Mouse (Mus musculus) stomach, embryonic 14.5 days (tissue): ENCODE results near the gene Slc7a11. TPM values are rescaled to one million over a fixed set of nuclear protein-coding genes. Genes with fewer than 3 reads are reported as not detected.

Source experiments
- ATAC-seq: fragments of 200-750 bp; cut with Nextera tagmentation; 2 replicates; pipeline ENCODE4 v1.8.0; 2017; ENCODE audit warnings: low read depth, moderate TSS enrichment; ENCODE audit not compliant: insufficient number of reproducible peaks, insufficient read depth, low FRiP score
- H3K27ac ChIP-seq: fragments of 300-500 bp; sonication (generic); 2 replicates; pipeline ENCODE4 v1.5.1; 2014; ENCODE audit warnings: mild to moderate bottlenecking, low read length, moderate library complexity, mixed read lengths
- H3K27me3 ChIP-seq: fragments of 300-500 bp; sonication (generic); 2 replicates; pipeline ENCODE4 v1.6.1; 2014; ENCODE audit warnings: low read length, control low read depth, mixed read lengths; ENCODE audit not compliant: control insufficient read depth, insufficient read depth
- H3K36me3 ChIP-seq: fragments of 300-500 bp; sonication (generic); 2 replicates; pipeline ENCODE4 v1.6.1; 2014; ENCODE audit warnings: mild to moderate bottlenecking, control low read depth, low read length, moderate library complexity, mixed read lengths; ENCODE audit not compliant: control insufficient read depth, insufficient read depth
- H3K4me1 ChIP-seq: fragments of 300-500 bp; sonication (generic); 2 replicates; pipeline ENCODE4 v1.6.1; 2014; ENCODE audit warnings: low read length, control low read depth, mixed read lengths; ENCODE audit not compliant: control insufficient read depth, insufficient read depth
- H3K4me2 ChIP-seq: fragments of 300-500 bp; sonication (generic); replicated peaks from 2 replicates; pipeline ENCODE4 v1.6.1; 2014; ENCODE audit warnings: low read depth, low read length, control low read depth
- H3K4me3 ChIP-seq: fragments of 300-500 bp; sonication (generic); 2 replicates; pipeline ENCODE4 v1.5.1; 2014; ENCODE audit warnings: low read depth, low read length, control low read depth
- H3K9ac ChIP-seq: fragments of 300-500 bp; sonication (generic); replicated peaks from 2 replicates; pipeline ENCODE4 v1.6.1; 2014; ENCODE audit warnings: low read depth, mild to moderate bottlenecking, control low read depth, low read length, moderate library complexity, mixed read lengths
- H3K9me3 ChIP-seq: fragments of 300-500 bp; sonication (generic); 2 replicates; pipeline ENCODE4 v1.6.1; 2016; ENCODE audit warnings: low read depth, low read length, control low read depth; ENCODE audit not compliant: control insufficient read depth
- WGBS: fragments of 180-500 bp; shearing (Covaris S2); extraction: QIAGEN DNeasy Blood & Tissue Kit; methylation state at CpG from one replicate; pipeline ENCODE4 v1.1.7; 2014; 5-methylcytosine and 5-hydroxymethylcytosine counted together
- polyA plus RNA-seq: library from polyadenylated mRNA; unstranded; fragments of >200 nt; fragmentation: Nextera tagmentation; extraction: Ambion mirVana; gene quantifications from 2 replicates; pipeline ENCODE4 v1.2.1, GENCODE M21; 2014

Gene Slc7a11
- polyA plus RNA-seq, 1 experiment from 2014 or later, result 0.29 TPM

DNA sequence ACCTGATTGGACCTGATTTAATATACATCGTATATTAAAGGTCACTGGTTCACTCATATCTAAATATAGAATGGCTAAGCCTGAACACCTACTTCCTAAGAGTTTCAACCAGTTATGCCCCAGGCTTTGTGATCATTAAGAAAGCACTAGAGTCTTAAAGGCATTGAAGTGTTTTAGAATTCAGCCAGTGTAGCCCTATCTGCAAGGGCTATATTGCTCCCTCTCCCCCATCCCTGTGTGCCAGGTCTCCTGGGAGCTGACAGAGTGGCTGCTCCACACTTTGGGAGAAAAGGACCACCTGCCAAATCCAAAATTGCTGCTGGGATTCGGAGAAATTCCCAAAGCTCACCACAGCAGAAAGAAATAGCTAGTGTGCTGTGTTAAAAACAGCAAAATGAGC lies 168.4 kb downstream of the Slc7a11 start:
- H3K36me3 ChIP-seq, result no peaks in the 10 kb centered on the region
- 0 out of 2 replicates have a peak, but pooled peaks cover 3% of the 10 kb centered on the region for H3K4me1 ChIP-seq
- H3K27me3 ChIP-seq, result no peaks in the 10 kb centered on the region
- H3K9ac ChIP-seq, result no peak overlapping the region
- no peak overlapping the region for H3K27ac ChIP-seq
- no peak overlapping the region for H3K4me3 ChIP-seq
- ATAC-seq, result no peak
- 58% methylated on average over 2 of the region's 2 CpGs for WGBS
- no peak overlapping the region for H3K4me2 ChIP-seq
- H3K9me3 ChIP-seq, result no peaks in the 10 kb centered on the region

DNA sequence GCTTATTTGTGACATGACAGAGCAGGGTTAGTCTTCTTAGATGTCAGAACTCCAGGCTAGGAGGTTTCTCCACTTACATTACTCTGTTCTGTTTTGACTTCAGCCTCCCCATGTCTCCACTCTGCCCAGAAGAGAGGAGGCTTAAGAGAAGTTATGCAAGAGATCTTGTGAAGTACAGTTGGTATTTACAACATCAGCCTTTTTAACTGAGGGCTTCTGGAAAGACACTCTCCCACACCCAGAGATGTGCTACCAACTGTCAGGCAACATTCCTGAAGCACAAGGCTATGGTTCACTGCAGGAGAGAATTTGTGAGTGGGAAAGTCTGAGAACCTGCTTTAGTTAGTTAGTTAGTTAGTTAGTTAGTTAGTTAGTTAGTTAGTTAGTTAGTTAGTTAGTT lies 171.2 kb downstream of the Slc7a11 start:
- 0 out of 2 replicates have a peak, but pooled peaks cover 3% of the 10 kb centered on the region for H3K4me1 ChIP-seq
- no peaks in the 10 kb centered on the region for H3K36me3 ChIP-seq
- no peak overlapping the region for H3K4me2 ChIP-seq
- H3K27me3 ChIP-seq, result no peaks in the 10 kb centered on the region
- H3K4me3 ChIP-seq, result no peak overlapping the region
- no peak overlapping the region for H3K27ac ChIP-seq
- no peak overlapping the region for H3K9ac ChIP-seq
- no peaks in the 10 kb centered on the region for H3K9me3 ChIP-seq
- ATAC-seq, result no peak

DNA sequence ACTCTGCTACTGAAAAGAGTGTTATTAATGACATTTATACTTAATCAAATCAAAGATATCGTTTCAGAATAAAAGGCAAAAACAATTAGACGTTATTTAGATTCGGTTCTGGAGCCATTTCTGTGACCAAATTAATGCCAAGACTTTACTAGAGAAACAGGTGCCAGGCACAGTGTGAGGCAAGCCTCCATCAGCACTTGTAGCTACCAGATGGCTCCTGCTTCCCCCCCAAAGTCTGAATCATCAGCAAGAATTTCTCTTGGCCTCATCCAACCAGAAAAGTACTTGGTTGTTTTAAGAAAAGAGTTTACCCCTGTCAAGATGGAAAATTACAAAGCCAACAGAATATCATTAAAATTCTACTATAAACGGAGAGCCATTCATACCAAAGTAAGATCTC lies 173.7 kb downstream of the Slc7a11 start:
- Histone ChIP-seq H3K4me3 (no peak overlapping the region), H3K27me3 (no peaks in the 10 kb centered on the region), H3K9me3 (no peaks in the 10 kb centered on the region), H3K4me1 (no peaks in the 10 kb centered on the region), H3K4me2 (no peak overlapping the region), H3K36me3 (no peaks in the 10 kb centered on the region), H3K27ac (no peak overlapping the region), H3K9ac (no peak overlapping the region)
- ATAC-seq, result no peak
- 87% methylated on average over 4 of the region's 4 CpGs for WGBS

DNA sequence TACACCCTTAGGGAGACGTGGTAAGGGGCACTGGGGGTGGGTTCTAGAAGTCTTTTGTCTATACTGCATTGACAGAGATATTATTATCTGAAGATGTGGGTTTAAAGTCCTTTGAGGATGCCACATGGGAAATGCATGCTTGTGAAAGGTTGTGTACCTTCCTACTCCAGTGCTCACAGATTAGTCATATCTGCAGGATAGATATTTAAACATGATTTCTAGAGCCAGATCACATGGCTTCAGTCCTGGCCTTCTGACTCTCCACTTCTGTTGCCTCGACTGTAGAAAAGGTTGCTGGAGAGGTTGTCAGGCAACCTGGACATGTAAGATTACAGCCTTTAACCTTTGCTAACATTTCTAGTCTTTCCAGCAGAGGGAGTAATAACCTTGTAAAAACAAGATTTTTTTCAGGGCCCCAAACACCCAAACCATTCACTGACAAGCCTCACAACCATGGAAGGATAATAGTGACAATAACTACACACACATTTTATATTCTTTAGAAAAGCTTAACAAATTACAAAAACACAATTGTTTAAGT lies 180.8 kb downstream of the Slc7a11 start:
- H3K9ac ChIP-seq, result no peak overlapping the region
- H3K4me3 ChIP-seq, result no peak overlapping the region
- 0 out of 2 replicates have a peak, but pooled peaks have one; percentile 23 for ATAC-seq
- H3K4me1 ChIP-seq, result no peaks in the 10 kb centered on the region
- H3K36me3 ChIP-seq, result no peaks in the 10 kb centered on the region
- no peaks in the 10 kb centered on the region for H3K9me3 ChIP-seq
- H3K27ac ChIP-seq, result no peak overlapping the region
- H3K27me3 ChIP-seq, result no peaks in the 10 kb centered on the region
- WGBS, result 51% methylated on average over 2 of the region's 2 CpGs
- H3K4me2 ChIP-seq, result no peak overlapping the region

DNA sequence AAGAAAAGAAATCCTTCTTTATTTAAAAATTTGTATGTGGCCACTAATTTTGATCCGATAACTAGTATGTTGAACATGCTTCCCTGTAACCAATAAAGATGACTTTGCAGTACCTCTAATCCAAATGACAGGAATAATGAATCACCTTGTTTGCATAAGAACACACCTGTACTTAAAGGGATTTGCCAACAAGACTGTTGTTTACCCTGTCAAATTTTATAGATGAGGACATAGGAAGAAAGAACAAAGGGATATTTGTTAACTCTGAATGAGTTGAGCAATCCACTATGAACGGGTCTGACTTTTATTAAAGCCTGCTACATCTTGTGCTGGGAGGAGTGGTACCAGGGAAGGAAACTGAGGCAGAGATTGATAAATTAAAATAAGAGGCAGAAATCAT lies 181.3 kb downstream of the Slc7a11 start:
- Histone ChIP-seq H3K27ac (no peak overlapping the region), H3K9me3 (no peaks in the 10 kb centered on the region), H3K36me3 (no peaks in the 10 kb centered on the region), H3K4me3 (no peak overlapping the region), H3K9ac (no peak overlapping the region), H3K4me2 (no peak overlapping the region), H3K4me1 (no peaks in the 10 kb centered on the region), H3K27me3 (no peaks in the 10 kb centered on the region)
- ATAC-seq, result peak; percentile 72; the same call in 1 of the 2 replicates
- 52% methylated on average over 2 of the region's 2 CpGs for WGBS

DNA sequence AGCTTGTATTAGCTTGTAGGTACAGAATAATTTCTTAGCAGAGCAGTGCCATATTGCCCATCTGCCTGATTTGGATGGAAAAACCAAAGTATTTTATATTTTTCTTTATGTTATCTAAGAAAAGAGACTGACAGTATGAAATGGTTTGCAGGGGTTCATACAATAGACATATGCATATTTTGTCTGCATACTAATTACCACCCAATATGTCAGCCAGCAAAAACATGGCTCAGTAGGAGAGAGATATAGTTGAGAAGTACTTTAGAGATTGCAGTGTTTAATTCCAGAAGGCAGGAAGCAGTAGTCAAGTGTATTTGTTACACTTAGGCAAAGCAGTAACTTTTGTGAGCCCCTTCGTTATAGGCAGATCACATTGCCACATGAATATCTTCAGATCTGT lies 182.7 kb downstream of the Slc7a11 start:
- 96% methylated on average over 1 of the region's 1 CpGs for WGBS
- Histone ChIP-seq H3K36me3 (no peaks in the 10 kb centered on the region), H3K27me3 (no peaks in the 10 kb centered on the region), H3K4me2 (no peak overlapping the region), H3K9me3 (no peaks in the 10 kb centered on the region), H3K4me1 (no peaks in the 10 kb centered on the region), H3K9ac (no peak overlapping the region), H3K27ac (no peak overlapping the region), H3K4me3 (no peak overlapping the region)
- ATAC-seq, result no peak

DNA sequence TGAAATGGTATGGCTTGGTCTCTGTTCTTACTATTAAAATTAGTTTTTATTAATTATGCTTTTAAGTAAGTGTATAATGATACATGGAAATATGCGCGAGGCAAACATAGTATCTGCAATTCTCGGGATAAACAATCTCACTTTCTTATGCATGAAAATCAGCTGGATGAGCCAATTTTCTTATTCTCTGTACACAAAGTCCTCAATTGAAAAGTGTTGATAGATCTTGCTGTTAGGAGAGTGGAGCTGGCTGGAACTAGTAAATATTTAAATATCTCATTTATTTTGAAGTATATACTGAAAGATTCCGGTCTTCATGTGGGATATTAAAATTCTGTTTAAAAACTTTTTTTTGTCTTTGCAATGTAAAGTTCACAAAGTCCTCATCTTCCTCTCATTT lies 184.6 kb downstream of the Slc7a11 start:
- H3K4me3 ChIP-seq, result no peak overlapping the region
- H3K27me3 ChIP-seq, result no peaks in the 10 kb centered on the region
- H3K27ac ChIP-seq, result no peak overlapping the region
- WGBS, result 83% methylated on average over 4 of the region's 4 CpGs
- no peak overlapping the region for H3K4me2 ChIP-seq
- no peak for ATAC-seq
- no peaks in the 10 kb centered on the region for H3K4me1 ChIP-seq
- H3K9ac ChIP-seq, result no peak overlapping the region
- no peaks in the 10 kb centered on the region for H3K9me3 ChIP-seq
- H3K36me3 ChIP-seq, result no peaks in the 10 kb centered on the region

DNA sequence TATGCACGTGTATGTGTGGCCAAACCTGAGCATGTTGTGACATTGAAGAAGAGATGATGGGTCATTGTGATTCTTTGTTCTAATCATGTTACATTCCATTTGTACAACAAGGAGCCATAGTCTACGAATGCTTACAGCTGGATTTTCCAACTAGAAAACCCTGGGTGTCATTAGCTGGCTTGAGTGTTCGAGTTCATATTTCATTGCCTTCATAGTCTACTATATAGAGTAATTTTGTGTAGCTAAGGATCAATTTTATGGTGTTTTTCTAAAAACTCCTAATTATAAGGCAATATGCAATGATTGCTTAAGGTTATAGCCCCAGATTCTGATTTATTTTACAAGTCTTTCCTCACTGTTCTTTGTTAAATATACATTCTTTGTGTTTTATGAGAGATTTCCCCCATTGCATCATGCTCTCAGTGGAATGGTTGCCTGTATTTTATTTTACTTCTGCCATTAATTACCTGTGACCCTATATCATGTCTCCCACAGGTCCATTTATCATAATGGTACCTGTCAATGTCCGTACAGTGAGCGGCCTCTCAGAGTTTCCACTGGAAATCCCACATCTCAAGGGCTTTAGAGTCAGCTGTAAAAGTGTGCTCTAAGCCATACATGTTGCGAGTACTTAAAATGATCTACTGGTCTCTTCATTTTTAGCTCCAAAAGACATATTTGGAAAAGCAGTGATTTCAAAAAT lies 193.7 kb downstream of the Slc7a11 start:
- Histone ChIP-seq H3K9ac (no peak overlapping the region), H3K4me2 (no peak overlapping the region), H3K9me3 (no peaks in the 10 kb centered on the region), H3K4me1 (no peaks in the 10 kb centered on the region), H3K36me3 (no peaks in the 10 kb centered on the region), H3K27ac (no peak overlapping the region), H3K27me3 (no peaks in the 10 kb centered on the region), H3K4me3 (no peak overlapping the region)
- ATAC-seq, result no peak
- 70% methylated on average over 6 of the region's 6 CpGs for WGBS

DNA sequence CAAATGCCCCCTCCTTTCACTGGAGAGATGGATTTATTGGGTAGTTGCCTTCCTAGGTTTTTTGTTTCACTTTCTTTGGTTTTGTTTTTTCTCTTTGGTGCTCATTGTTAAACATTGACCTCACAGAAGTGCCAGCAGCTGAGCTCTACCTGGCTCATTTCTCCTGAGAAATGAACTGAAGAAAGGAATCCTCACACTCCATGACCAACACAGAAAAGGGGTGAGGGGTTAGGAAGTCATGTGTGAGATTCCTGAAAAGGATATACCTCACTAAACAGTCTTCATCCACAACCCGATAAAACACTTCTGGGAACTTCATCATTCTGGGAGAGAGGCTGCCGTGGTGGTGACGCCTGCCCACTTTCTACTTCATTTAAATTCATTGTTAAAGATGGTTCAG lies 207.4 kb downstream of the Slc7a11 start:
- Histone ChIP-seq H3K27ac (no peak overlapping the region), H3K27me3 (no peaks in the 10 kb centered on the region), H3K4me2 (no peak overlapping the region), H3K4me1 (no peaks in the 10 kb centered on the region), H3K9me3 (no peaks in the 10 kb centered on the region), H3K36me3 (no peaks in the 10 kb centered on the region), H3K9ac (no peak overlapping the region), H3K4me3 (no peak overlapping the region)
- no peak for ATAC-seq
- WGBS, result 65% methylated on average over 3 of the region's 3 CpGs
